Mouse (Mus musculus) CH12.LX (cell line): ENCODE data around the gene Defb23. TPM values are rescaled to one million over a fixed set of nuclear protein-coding genes. Genes with fewer than 3 reads are reported as not detected.

Source experiments
- DNase-seq: peaks from one replicate; pipeline ENCODE4 v3.0.0-alpha.2; 2013; ENCODE audit errors: extremely low read depth
- H3K27ac ChIP-seq: 2 replicates; pipeline ENCODE4 v1.5.1; 2012; ENCODE audit warnings: low read depth, mild to moderate bottlenecking, control low read depth, moderate library complexity; ENCODE audit not compliant: insufficient read depth
- H3K27me3 ChIP-seq: replicated peaks from 2 replicates; pipeline ENCODE3; 2012; ENCODE audit warnings: inconsistent platforms
- H3K36me3 ChIP-seq, 2 experiments: replicated peaks in 1 of 2; 2 replicates each; pipeline versions ENCODE3 to v1.6.1; 2012; ENCODE audit warnings: inconsistent platforms in 1 of 2, low read length in 1 of 2, mild to moderate bottlenecking in 1 of 2, mixed read lengths in 1 of 2, moderate library complexity in 1 of 2; ENCODE audit not compliant: control insufficient read depth in 1 of 2, insufficient read depth in 1 of 2
- H3K4me1 ChIP-seq, 2 experiments: 2 replicates each; pipeline ENCODE4 v1.6.1; 2012; ENCODE audit warnings: inconsistent platforms in 1 of 2, moderate library complexity in 1 of 2; ENCODE audit not compliant: insufficient read depth in 2 of 2, control insufficient read depth in 1 of 2
- H3K4me2 ChIP-seq: 2 replicates; pipeline ENCODE4 v1.6.1; 2012; ENCODE audit warnings: low read depth, mild to moderate bottlenecking, control low read depth; ENCODE audit not compliant: poor library complexity, insufficient read depth, severe bottlenecking
- H3K4me3 ChIP-seq, 3 experiments: fragments of 150-350 bp in 1 of 3; sonication (generic) in 1 of 3; replicated peaks in 1 of 3; 2 replicates each; pipeline versions ENCODE3 to v1.5.1; 2011 to 2012; ENCODE audit warnings: low read depth in 2 of 3, low read length in 2 of 3, mild to moderate bottlenecking in 2 of 3, moderate library complexity in 2 of 3, control low read depth in 1 of 3, improper control_type of control experiment in 1 of 3, inconsistent platforms in 1 of 3, mixed read lengths in 1 of 3; ENCODE audit not compliant: poor library complexity in 1 of 3
- H3K79me2 ChIP-seq: replicated peaks from 2 replicates; pipeline ENCODE4 v1.6.1; 2012; ENCODE audit warnings: mild to moderate bottlenecking, moderate library complexity; ENCODE audit not compliant: control insufficient read depth, poor library complexity, insufficient read depth, severe bottlenecking; ENCODE audit errors: extremely low read depth
- H3K9ac ChIP-seq: 2 replicates; pipeline ENCODE4 v1.6.1; 2012; ENCODE audit warnings: low read depth, mild to moderate bottlenecking, control low read depth, moderate library complexity; ENCODE audit not compliant: insufficient read depth
- H3K9me3 ChIP-seq: replicated peaks from 2 replicates; pipeline ENCODE3; 2012; ENCODE audit warnings: low read length, inconsistent platforms, mixed read lengths
- BHLHE40 ChIP-seq: IDR thresholded peaks from 2 replicates; pipeline ENCODE4 v1.6.1; 2011; ENCODE audit warnings: mild to moderate bottlenecking, low read depth, low read length, improper control_type of control experiment
- CHD1 ChIP-seq: IDR thresholded peaks from 2 replicates; pipeline ENCODE4 v1.6.1; 2012; ENCODE audit warnings: low read depth, low read length, improper control_type of control experiment, inconsistent platforms
- CHD2 ChIP-seq: IDR thresholded peaks from 2 replicates; pipeline ENCODE4 v1.6.1; 2011; ENCODE audit warnings: low read length, improper control_type of control experiment
- CTCF ChIP-seq, 2 experiments: IDR thresholded peaks in 1 of 2; conservative IDR thresholded peaks in 1 of 2; 2 replicates each; pipeline ENCODE4 v1.5.1; 2011 to 2012; ENCODE audit warnings: low read depth in 2 of 2, low read length in 2 of 2, improper control_type of control experiment in 1 of 2, inconsistent platforms in 1 of 2, mild to moderate bottlenecking in 1 of 2, moderate library complexity in 1 of 2
- E2F4 ChIP-seq: IDR thresholded peaks from 2 replicates; pipeline ENCODE4 v1.6.1; 2011; ENCODE audit warnings: low read depth, low read length, improper control_type of control experiment; ENCODE audit not compliant: insufficient replicate concordance
- ETS1 ChIP-seq: conservative IDR thresholded peaks from 2 replicates; pipeline ENCODE4 v1.6.1; 2012; ENCODE audit warnings: low read depth, mild to moderate bottlenecking, inconsistent platforms, low read length, improper control_type of control experiment, moderate library complexity
- HCFC1 ChIP-seq: IDR thresholded peaks from 2 replicates; pipeline ENCODE4 v1.6.1; 2012; ENCODE audit warnings: low read depth, mild to moderate bottlenecking, inconsistent platforms, low read length, improper control_type of control experiment
- KAT2A ChIP-seq: IDR thresholded peaks from 2 replicates; pipeline ENCODE4 v1.6.1; 2012; ENCODE audit warnings: low read length, improper control_type of control experiment, inconsistent platforms; ENCODE audit not compliant: insufficient replicate concordance
- MAFK ChIP-seq: IDR thresholded peaks from 2 replicates; pipeline ENCODE4 v1.6.1; 2011; ENCODE audit warnings: low read length, improper control_type of control experiment; ENCODE audit not compliant: insufficient replicate concordance
- MAX ChIP-seq: IDR thresholded peaks from 2 replicates; pipeline ENCODE4 v1.6.1; 2011; ENCODE audit warnings: low read length, improper control_type of control experiment
- MYC ChIP-seq: IDR thresholded peaks from 2 replicates; pipeline ENCODE4 v1.6.1; 2011; ENCODE audit warnings: low read depth, mild to moderate bottlenecking, improper control_type of control experiment, low read length
- NELFE ChIP-seq: IDR thresholded peaks from 2 replicates; pipeline ENCODE4 v1.6.1; 2011; ENCODE audit warnings: low read depth, low read length, improper control_type of control experiment
- NRF1 ChIP-seq: IDR thresholded peaks from 2 replicates; pipeline ENCODE4 v1.6.1; 2014; ENCODE audit warnings: low read depth, mild to moderate bottlenecking, inconsistent platforms, low read length, improper control_type of control experiment, moderate library complexity
- PAX5 ChIP-seq: IDR thresholded peaks from 2 replicates; pipeline ENCODE4 v1.6.1; 2012; ENCODE audit warnings: low read length, inconsistent platforms, mixed read lengths
- POLR2A ChIP-seq: IDR thresholded peaks from 2 replicates; pipeline ENCODE4 v1.6.1; 2011; ENCODE audit warnings: low read depth, mild to moderate bottlenecking, improper control_type of control experiment, low read length
- POLR2AphosphoS2 ChIP-seq: IDR thresholded peaks from 2 replicates; pipeline ENCODE4 v1.6.1; 2011; ENCODE audit warnings: low read depth, low read length, improper control_type of control experiment
- RAD21 ChIP-seq: IDR thresholded peaks from 2 replicates; pipeline ENCODE4 v1.6.1; 2011; ENCODE audit warnings: low read depth, mild to moderate bottlenecking, low read length, improper control_type of control experiment, moderate library complexity
- RCOR1 ChIP-seq: conservative IDR thresholded peaks from 2 replicates; pipeline ENCODE4 v1.6.1; 2012; ENCODE audit warnings: low read depth, mild to moderate bottlenecking, inconsistent platforms, low read length, improper control_type of control experiment
- SIN3A ChIP-seq: IDR thresholded peaks from 2 replicates; pipeline ENCODE4 v1.6.1; 2012; ENCODE audit warnings: low read length, improper control_type of control experiment, inconsistent platforms
- SMC3 ChIP-seq: IDR thresholded peaks from 2 replicates; pipeline ENCODE4 v1.6.1; 2011; ENCODE audit warnings: low read depth, low read length, improper control_type of control experiment
- TBP ChIP-seq: conservative IDR thresholded peaks from 2 replicates; pipeline ENCODE4 v1.6.1; 2011; ENCODE audit warnings: low read depth, low read length, improper control_type of control experiment
- UBTF ChIP-seq: IDR thresholded peaks from 2 replicates; pipeline ENCODE4 v1.6.1; 2012; ENCODE audit warnings: low read depth, mild to moderate bottlenecking, inconsistent platforms, low read length, improper control_type of control experiment, moderate library complexity
- USF1 ChIP-seq: IDR thresholded peaks from 2 replicates; pipeline ENCODE4 v1.6.1; 2014; ENCODE audit warnings: low read depth, mild to moderate bottlenecking, inconsistent platforms, low read length, improper control_type of control experiment
- USF2 ChIP-seq: conservative IDR thresholded peaks from 2 replicates; pipeline ENCODE4 v1.6.1; 2011; ENCODE audit warnings: low read depth, low read length, improper control_type of control experiment
- ZKSCAN1 ChIP-seq: IDR thresholded peaks from 2 replicates; pipeline ENCODE4 v1.6.1; 2012; ENCODE audit warnings: low read depth, inconsistent platforms, low read length, improper control_type of control experiment, borderline replicate concordance
- ZNF384 ChIP-seq: IDR thresholded peaks from 2 replicates; pipeline ENCODE4 v1.6.1; 2012; ENCODE audit warnings: low read depth, low read length, improper control_type of control experiment, inconsistent platforms
- dilution Hi-C: fragments of 300-500 bp; cut with MboI; formaldehyde crosslinking; loops from 2 replicates; pipeline ENCODE4 v1.14.3; 2020; ENCODE audit warnings: low sequenced_read_pairs; ENCODE audit not compliant: extremely low pct_unique_long_range_greater_than_20kb, extremely low pct_ligation_motif_present
- in situ Hi-C: fragments of 300-500 bp; cut with MboI; formaldehyde crosslinking; loops from 3 replicates; pipeline ENCODE4 v1.14.3; 2019; ENCODE audit warnings: low sequenced_read_pairs, low pct_ligation_motif_present, low pct_unique_long_range_greater_than_20kb, mixed read lengths
- polyA plus RNA-seq: library from polyadenylated mRNA; unstranded; fragments of >175 nt; gene quantifications from 2 replicates; pipeline ENCODE4 v1.2.1, GENCODE M21; 2012; ENCODE audit warnings: low read depth; ENCODE audit not compliant: insufficient read length
- total RNA-seq, 2 experiments: library from RNA; depleted of rRNA; stranded (reverse); fragments of 300-350 nt in 1 of 2; fragments of >200 nt in 1 of 2; gene quantifications; 2 replicates each; pipeline ENCODE4 v1.2.3; 2012 to 2014

Defb23 gene
- total and polyA plus RNA-seq, 3 experiments: not detected

- Histone ChIP-seq H3K27ac (no peak within 1 kb of the TSS), H3K4me3 (no peak within 1 kb of the TSS), H3K4me1 (no peaks in the 10 kb centered on the region), H3K9me3 (peaks cover 33% of the 10 kb centered on the region)
- dilution Hi-C loops: no loop called here
- in situ Hi-C loops: no loop called here
- TF ChIP-seq HCFC1 (no peak), SMC3 (no peak), ETS1 (no peak), UBTF (no peak), ZKSCAN1 (no peak), MYC (no peak), MAFK (no peak), CHD1 (no peak), BHLHE40 (no peak), POLR2AphosphoS2 (no peak), POLR2A (no peak), RCOR1 (no peak), E2F4 (no peak), RAD21 (no peak)
- TF ChIP-seq, all 38 proteins: peak for 0
- DNase-seq: no peak
- peaks cover 17% of the 10 kb centered on the region for H3K27me3 ChIP-seq
- no peak within 1 kb of the TSS for H3K9ac ChIP-seq
- H3K36me3 ChIP-seq: no peaks in the 10 kb centered on the region
- H3K4me2 ChIP-seq: no peak within 1 kb of the TSS
- H3K79me2 ChIP-seq: no peaks in the 10 kb centered on the region
Measured at GRCm38 (mm10) chr2:152415287-152415686, 49.1 kb downstream of the Defb23 start, which contains the start of gene 6820408C15Rik. 6820408C15Rik (plus strand) TSS chr2:152415587.

GRCm38 (mm10) chr2:152414591-152415165, 49.7 kb downstream of the Defb23 start, which contains the start of gene Zcchc3:
Zcchc3 (minus strand) TSS chr2:152415027.
- no peaks in the 10 kb centered on the region for H3K79me2 ChIP-seq
- DNase-seq: no peak
- H3K36me3 ChIP-seq: no peaks in the 10 kb centered on the region
- no peak for TF ChIP-seq SIN3A
- no peak for TF ChIP-seq SMC3
- TF ChIP-seq USF2: no peak
- TF ChIP-seq NRF1: no peak
- no peak for TF ChIP-seq MAFK
- no peak for TF ChIP-seq NELFE
- TF ChIP-seq MYC: no peak
- no peak for TF ChIP-seq USF1
- TF ChIP-seq UBTF: no peak
- TF ChIP-seq MAX: no peak
- no peak for TF ChIP-seq CHD2
- TF ChIP-seq E2F4: no peak
- no peak for TF ChIP-seq CHD1
- TF ChIP-seq ZNF384: no peak
- TF ChIP-seq PAX5: no peak
- TF ChIP-seq KAT2A: no peak
- no peak for TF ChIP-seq CTCF (conservative IDR thresholded peaks at IDR 0.05 in 1 of 2, IDR thresholded peaks at IDR 0.05 in 1 of 2; ENCODE audit: low read depth in 2 of 2, low read length in 2 of 2)
- no peak for TF ChIP-seq POLR2AphosphoS2
- TF ChIP-seq TBP: no peak
- no peak for TF ChIP-seq RAD21
- H3K27me3 ChIP-seq: peaks cover 21% of the 10 kb centered on the region
- no peak within 1 kb of the TSS for H3K4me2 ChIP-seq
- no peak within 1 kb of the TSS for H3K4me3 ChIP-seq
- in situ Hi-C loops (no loop called here), dilution Hi-C loops (no loop called here)
- H3K9me3 ChIP-seq: peaks cover 30% of the 10 kb centered on the region
- no peak within 1 kb of the TSS for H3K27ac ChIP-seq
- no peak within 1 kb of the TSS for H3K9ac ChIP-seq
- H3K4me1 ChIP-seq: no peaks in the 10 kb centered on the region
